In the genomic region with DNA sequence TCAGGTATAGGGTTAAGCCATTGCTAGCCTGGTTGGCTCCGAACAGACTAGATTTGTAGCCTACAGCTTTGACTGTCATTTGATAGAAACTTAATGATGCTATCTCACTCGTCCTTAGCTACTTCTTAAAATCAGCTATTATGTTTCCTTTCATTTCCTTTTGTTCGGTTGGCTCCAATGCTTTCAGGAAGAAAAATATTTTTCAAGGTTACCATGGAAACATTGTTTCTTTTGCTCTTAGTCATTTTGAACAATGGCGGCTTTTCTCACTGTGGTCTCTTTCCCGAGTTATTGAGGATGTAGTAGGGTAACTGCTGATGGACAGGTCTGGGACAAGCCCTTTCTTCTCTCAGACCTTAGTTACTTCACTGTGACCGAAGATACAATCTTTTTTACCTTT, we compare ENCODE assay signal across 26 mouse cellular contexts. TPM values are rescaled to one million over a fixed set of nuclear protein-coding genes. Genes with fewer than 3 reads are reported as not detected.
DNase-seq lines count a peak whose midpoint lies in the region; ATAC-seq and TF ChIP-seq lines count a peak whose summit lies in the region.
"Had no signal": no experiment of that assay in that cellular context is flagged by ENCODE, and none has a peak within 500 bp of the region (broad histone marks: within the 10 kb centered on the region; RNA-seq: fewer than 3 reads in every experiment).

No protein-coding gene starts in this region.

- TF ChIP-seq EP300 in heart, postnatal 0 days (IDR thresholded peaks at IDR 0.05; ENCODE audit: low read depth) = no peak

- no peak overlapping the region for H3K4me2 ChIP-seq in forebrain, embryonic 14.5 days (ENCODE audit: low read length)
- no peak overlapping the region for H3K4me2 ChIP-seq in heart, postnatal 0 days (ENCODE audit: low read depth, low read length)
- H3K4me2 ChIP-seq in intestine, postnatal 0 days (replicated peaks; ENCODE audit: low read depth) = no peak overlapping the region
- H3K4me2 ChIP-seq: embryonic facial prominence, embryonic 13.5 days; lung, embryonic 15.5 days; midbrain, embryonic 12.5 days had no signal

- DNase-seq in forebrain, embryonic 14.5 days (ENCODE audit: low spot score) = peak; percentile 47
- DNase-seq in forebrain, embryonic 10.5 days (ENCODE audit: extremely low spot score, low spot score) = no peak
- peak; percentile 25 for DNase-seq in heart, postnatal 0 days (ENCODE audit: low spot score)
- no peak for DNase-seq in heart, adult 11 months
- peak; percentile 45 for DNase-seq in CD4-positive helper T cell, adult 2 months (ENCODE audit: low read depth, low spot score)
- DNase-seq in urinary bladder, postnatal 4 days (ENCODE audit: low spot score in 2 of 2) = no peak
- no peak for DNase-seq in right cerebral cortex, postnatal 36 days (ENCODE audit: low spot score in 2 of 2)
- DNase-seq: adrenal gland, postnatal 10 days; cerebellum, postnatal 14 days; heart, postnatal 36 days; kidney, postnatal 10 days; retina, postnatal 1 day; right cerebral cortex, postnatal 4 days; thymus, postnatal 14 days had no signal

- no peaks in the 10 kb centered on the region for H3K4me1 ChIP-seq in forebrain, embryonic 14.5 days (ENCODE audit: control insufficient read depth, insufficient read depth, low read length)
- H3K4me1 ChIP-seq in forebrain, embryonic 10.5 days = peaks cover 4% of the 10 kb centered on the region
- H3K4me1 ChIP-seq in heart, postnatal 0 days (ENCODE audit: control insufficient read depth, insufficient read depth) = peaks cover 11% of the 10 kb centered on the region
- peaks cover 8% of the 10 kb centered on the region for H3K4me1 ChIP-seq in intestine, postnatal 0 days (replicated peaks; ENCODE audit: control insufficient read depth, insufficient read depth, low read length)
- H3K4me1 ChIP-seq: embryonic facial prominence, embryonic 13.5 days; lung, embryonic 15.5 days; midbrain, embryonic 12.5 days had no signal

- no peak for ATAC-seq in forebrain, embryonic 14.5 days
- ATAC-seq in heart, postnatal 0 days (ENCODE audit: insufficient read depth, low read depth) = no peak
- no peak for ATAC-seq in intestine, postnatal 0 days
- ATAC-seq: activated CD4-positive, CD25-positive, alpha-beta regulatory T cell, adult 4 months; CD4-positive, CD25-positive, alpha-beta regulatory T cell, adult 4 months had no signal

- no peak for TF ChIP-seq CTCF in heart, postnatal 0 days (IDR thresholded peaks at IDR 0.05; ENCODE audit: low read depth)
- TF ChIP-seq CTCF in intestine, postnatal 0 days (IDR thresholded peaks at IDR 0.05; ENCODE audit: low read depth) = no peak

- no peaks in the 10 kb centered on the region for H3K9me3 ChIP-seq in forebrain, embryonic 14.5 days (replicated peaks; ENCODE audit: control insufficient read depth, low read length)
- no peaks in the 10 kb centered on the region for H3K9me3 ChIP-seq in forebrain, embryonic 10.5 days
- H3K9me3 ChIP-seq in heart, postnatal 0 days (replicated peaks; ENCODE audit: control insufficient read depth, low read length) = no peaks in the 10 kb centered on the region
- H3K9me3 ChIP-seq in intestine, postnatal 0 days (ENCODE audit: control insufficient read depth) = no peaks in the 10 kb centered on the region
- H3K9me3 ChIP-seq: embryonic facial prominence, embryonic 13.5 days; lung, embryonic 15.5 days; midbrain, embryonic 12.5 days had no signal

- no peak overlapping the region for H3K4me3 ChIP-seq in forebrain, embryonic 14.5 days (ENCODE audit: low read depth, low read length)
- no peak overlapping the region for H3K4me3 ChIP-seq in forebrain, embryonic 10.5 days
- H3K4me3 ChIP-seq in heart, postnatal 0 days (ENCODE audit: low read depth, low read length) = no peak overlapping the region
- H3K4me3 ChIP-seq in intestine, postnatal 0 days (ENCODE audit: low read depth, low read length) = no peak overlapping the region
- H3K4me3 ChIP-seq: embryonic facial prominence, embryonic 13.5 days; lung, embryonic 15.5 days; midbrain, embryonic 12.5 days had no signal

- H3K27ac ChIP-seq in forebrain, embryonic 14.5 days (ENCODE audit: low read depth, low read length) = no peak overlapping the region
- no peak overlapping the region for H3K27ac ChIP-seq in forebrain, embryonic 10.5 days
- H3K27ac ChIP-seq in heart, postnatal 0 days (ENCODE audit: low read depth) = peak overlapping the region; percentile 79; the same call in 1 of the 2 replicates
- H3K27ac ChIP-seq in intestine, postnatal 0 days (ENCODE audit: low read depth, low read length) = peak overlapping the region; percentile 75; the same call in 1 of the 2 replicates
- H3K27ac ChIP-seq: embryonic facial prominence, embryonic 13.5 days; liver, embryonic 14.5 days; lung, embryonic 15.5 days; macrophage; midbrain, embryonic 12.5 days had no signal

- 54% methylated on average over 6 of the region's 6 CpGs for WGBS in forebrain, embryonic 14.5 days
- 78% methylated on average over 6 of the region's 6 CpGs for WGBS in forebrain, embryonic 10.5 days
- 70% methylated on average over 6 of the region's 6 CpGs for WGBS in heart, postnatal 0 days
- WGBS in intestine, postnatal 0 days = 51% methylated on average over 6 of the region's 6 CpGs

- H3K27me3 ChIP-seq in forebrain, embryonic 14.5 days (replicated peaks; ENCODE audit: control insufficient read depth, insufficient read depth, low read length) = no peaks in the 10 kb centered on the region
- H3K27me3 ChIP-seq in forebrain, embryonic 10.5 days (ENCODE audit: poor library complexity, severe bottlenecking) = no peaks in the 10 kb centered on the region
- no peaks in the 10 kb centered on the region for H3K27me3 ChIP-seq in heart, postnatal 0 days (ENCODE audit: control insufficient read depth, insufficient read depth, low read length)
- H3K27me3 ChIP-seq in intestine, postnatal 0 days (replicated peaks; ENCODE audit: control insufficient read depth, insufficient read depth, low read length) = no peaks in the 10 kb centered on the region
- H3K27me3 ChIP-seq: embryonic facial prominence, embryonic 13.5 days; lung, embryonic 15.5 days; midbrain, embryonic 12.5 days had no signal

- H3K9ac ChIP-seq in forebrain, embryonic 14.5 days (ENCODE audit: low read length) = no peak overlapping the region
- no peak overlapping the region for H3K9ac ChIP-seq in heart, postnatal 0 days (replicated peaks; ENCODE audit: low read depth, low read length)
- H3K9ac ChIP-seq in intestine, postnatal 0 days (ENCODE audit: low read depth, low read length) = no peak overlapping the region
- H3K9ac ChIP-seq: embryonic facial prominence, embryonic 13.5 days; liver, embryonic 14.5 days; lung, embryonic 15.5 days; midbrain, embryonic 12.5 days had no signal

- H3K36me3 ChIP-seq in forebrain, embryonic 14.5 days (ENCODE audit: control insufficient read depth, insufficient read depth, low read length) = no peaks in the 10 kb centered on the region
- H3K36me3 ChIP-seq in forebrain, embryonic 10.5 days (replicated peaks) = no peaks in the 10 kb centered on the region
- H3K36me3 ChIP-seq in heart, postnatal 0 days (replicated peaks; ENCODE audit: control insufficient read depth, insufficient read depth, low read length) = no peaks in the 10 kb centered on the region
- no peaks in the 10 kb centered on the region for H3K36me3 ChIP-seq in intestine, postnatal 0 days (ENCODE audit: control insufficient read depth, insufficient read depth)
- H3K36me3 ChIP-seq: embryonic facial prominence, embryonic 13.5 days; lung, embryonic 15.5 days; midbrain, embryonic 12.5 days had no signal

RNA-seq across cellular contexts. Expression of a gene that starts 24.5 kb away (rescaled TPM):
- 0.13 and 0.20 TPM in 2 replicates for polyA plus RNA-seq in forebrain, embryonic 14.5 days (2014; fragmentation: Nextera tagmentation; extraction: Ambion mirVana)
- polyA plus RNA-seq in forebrain, embryonic 10.5 days (2016; fragmentation: Nextera tagmentation; extraction: Ambion mirVana) = 0.47 and 0.52 TPM in 2 replicates
- 38.9 and 54.8 TPM in 2 replicates for total RNA-seq in heart, postnatal 0 days (2014; rRNA removed; ENCODE audit: low replicate concordance)
- polyA plus RNA-seq in heart, postnatal 0 days (2015; fragmentation: Nextera tagmentation; extraction: Ambion mirVana) = 34.3 and 34.4 TPM in 2 replicates
- polyA plus RNA-seq in intestine, postnatal 0 days (2015; fragmentation: Nextera tagmentation; extraction: Ambion mirVana) = 10.7 TPM in 2 replicates
- polyA plus RNA-seq: activated CD4-positive, CD25-positive, alpha-beta regulatory T cell, adult 4 months; CD4-positive, CD25-positive, alpha-beta regulatory T cell, adult 4 months; macrophage had no signal

RNA-seq across cellular contexts. Expression of a gene that starts 46.7 kb away (rescaled TPM):
- polyA plus RNA-seq in forebrain, embryonic 14.5 days (2014; fragmentation: Nextera tagmentation; extraction: Ambion mirVana) = 0.56 TPM in 1 of 2 replicates, not detected in the other
- polyA plus RNA-seq in forebrain, embryonic 10.5 days (2016; fragmentation: Nextera tagmentation; extraction: Ambion mirVana) = 0.25 and 0.30 TPM in 2 replicates
- not detected in 2 replicates for total RNA-seq in heart, postnatal 0 days (2014; rRNA removed; ENCODE audit: low replicate concordance)
- 0.14 and 0.21 TPM in 2 replicates for polyA plus RNA-seq in heart, postnatal 0 days (2015; fragmentation: Nextera tagmentation; extraction: Ambion mirVana)
- 6.4 TPM in 2 replicates for polyA plus RNA-seq in intestine, postnatal 0 days (2015; fragmentation: Nextera tagmentation; extraction: Ambion mirVana)
- total RNA-seq: gastrocnemius, adult 18-20 months; layer of hippocampus, adult 18-20 months; layer of hippocampus, postnatal 25 days; left cerebral cortex, postnatal 25 days had no signal

Comparison
In these comparisons a context has a peak if more than half of its experiments do, and no peak if none do; other contexts are left out.
1. DNase-seq: peak in forebrain, embryonic 14.5 days (single experiment), heart, postnatal 0 days (single experiment) and CD4-positive helper T cell, adult 2 months (single experiment); none in forebrain, embryonic 10.5 days (single experiment), heart, adult 11 months (single experiment), urinary bladder, postnatal 4 days (0 of 2) and right cerebral cortex, postnatal 36 days (0 of 2).
2. H3K27ac ChIP-seq: peak in heart, postnatal 0 days (single experiment) and intestine, postnatal 0 days (single experiment); none in forebrain, embryonic 14.5 days (single experiment) and forebrain, embryonic 10.5 days (single experiment).